Mouse (Mus musculus) embryonic facial prominence, embryonic 14.5 days (tissue): Measurements from ENCODE around the gene Smim26. TPM values are rescaled to one million over a fixed set of nuclear protein-coding genes. Genes with fewer than 3 reads are reported as not detected.

Source experiments
- ATAC-seq: fragments of 200-750 bp; cut with Nextera tagmentation; 2 replicates; pipeline ENCODE4 v1.8.0; 2017; ENCODE audit warnings: low read depth, moderate number of reproducible peaks, moderate TSS enrichment
- DNase-seq: peaks from one replicate; pipeline ENCODE4 v3.0.0-alpha.2; 2015; ENCODE audit warnings: low spot score
- H3K27ac ChIP-seq: fragments of 300-500 bp; sonication (generic); replicated peaks from 2 replicates; pipeline ENCODE4 v1.5.1; 2014; ENCODE audit warnings: low read depth, mild to moderate bottlenecking, low read length, moderate library complexity
- H3K27me3 ChIP-seq: fragments of 300-500 bp; sonication (generic); replicated peaks from 2 replicates; pipeline ENCODE4 v1.6.1; 2014; ENCODE audit warnings: low read length; ENCODE audit not compliant: control insufficient read depth, insufficient read depth
- H3K36me3 ChIP-seq: fragments of 300-500 bp; sonication (generic); 2 replicates; pipeline ENCODE4 v1.6.1; 2014; ENCODE audit warnings: low read length, mixed read lengths; ENCODE audit not compliant: control insufficient read depth, insufficient read depth
- H3K4me1 ChIP-seq: fragments of 300-500 bp; sonication (generic); 2 replicates; pipeline ENCODE4 v1.6.1; 2014; ENCODE audit warnings: antibody characterized with exemption, low read length; ENCODE audit not compliant: control insufficient read depth, insufficient read depth
- H3K4me2 ChIP-seq: fragments of 300-500 bp; sonication (generic); 2 replicates; pipeline ENCODE4 v1.6.1; 2014; ENCODE audit warnings: low read depth, mild to moderate bottlenecking, low read length, moderate library complexity, mixed read lengths
- H3K4me3 ChIP-seq: fragments of 300-500 bp; sonication (generic); 2 replicates; pipeline ENCODE4 v1.5.1; 2014; ENCODE audit warnings: low read depth, mild to moderate bottlenecking, low read length
- H3K9ac ChIP-seq: fragments of 300-500 bp; sonication (generic); 2 replicates; pipeline ENCODE4 v1.6.1; 2014; ENCODE audit warnings: low read depth, mild to moderate bottlenecking, low read length, moderate library complexity, mixed read lengths
- H3K9me3 ChIP-seq: fragments of 300-500 bp; sonication (generic); 2 replicates; pipeline ENCODE4 v1.6.1; 2016; ENCODE audit warnings: low read length; ENCODE audit not compliant: control insufficient read depth
- WGBS: fragments of 180-500 bp; shearing (Covaris S2); extraction: QIAGEN DNeasy Blood & Tissue Kit; methylation state at CpG from one replicate; pipeline ENCODE4 v1.1.7; 2014; 5-methylcytosine and 5-hydroxymethylcytosine counted together
- microRNA-seq: library from miRNA; unstranded; fragments of <30 nt; microRNA quantifications from one replicate; pipeline ENCODE4, GENCODE M21; 2016; ENCODE audit warnings: borderline number of aligned reads
- polyA plus RNA-seq: library from polyadenylated mRNA; unstranded; fragments of >200 nt; fragmentation: Nextera tagmentation; extraction: Ambion mirVana; gene quantifications from 2 replicates; pipeline ENCODE4 v1.2.1, GENCODE M21; 2014

Smim26 gene
- polyA plus RNA-seq, 1 experiment from 2014 or later: 44.4 TPM

GRCm38 (mm10) chr2:144640101-144640500 lies 46.2 kb downstream of the Smim26 start:
- DNase-seq (peak; percentile 32), ATAC-seq (no peak)
- H3K36me3 ChIP-seq: no peaks in the 10 kb centered on the region
- H3K4me2 ChIP-seq: no peak overlapping the region
- H3K9ac ChIP-seq: no peak overlapping the region
- H3K4me3 ChIP-seq: no peak overlapping the region
- H3K4me1 ChIP-seq: peaks cover 4% of the 10 kb centered on the region; the same call in 1 of the 2 replicates
- H3K27me3 ChIP-seq: no peaks in the 10 kb centered on the region
- no peaks in the 10 kb centered on the region for H3K9me3 ChIP-seq
- no peak overlapping the region for H3K27ac ChIP-seq
- WGBS: 75% methylated on average over 7 of the region's 7 CpGs

DNA sequence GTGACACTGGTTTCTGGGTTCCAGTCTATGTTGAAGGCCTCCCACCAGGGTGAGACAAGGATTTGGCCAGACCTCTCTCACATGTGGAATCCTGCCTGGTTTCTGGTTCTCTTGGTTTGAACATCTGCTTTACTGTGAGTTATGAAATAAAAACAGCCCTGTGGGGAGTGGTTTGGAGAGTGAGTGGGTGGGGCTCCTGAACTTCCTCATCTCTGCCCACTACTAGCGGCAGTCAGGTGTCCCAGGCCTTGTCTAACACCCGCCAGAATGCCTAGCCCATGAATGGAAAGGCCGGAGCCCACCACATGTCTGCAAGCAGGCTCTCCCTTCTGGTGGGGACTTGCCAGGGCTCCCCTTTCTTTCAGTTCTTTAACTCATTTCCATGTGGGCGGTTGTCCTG lies 48.1 kb downstream of the Smim26 start:
- Histone ChIP-seq H3K9me3 (no peaks in the 10 kb centered on the region), H3K27me3 (no peaks in the 10 kb centered on the region), H3K36me3 (no peaks in the 10 kb centered on the region), H3K4me2 (no peak overlapping the region), H3K9ac (no peak overlapping the region), H3K4me3 (no peak overlapping the region), H3K4me1 (peaks cover 15% of the 10 kb centered on the region), H3K27ac (no peak overlapping the region)
- 78% methylated on average over 4 of the region's 4 CpGs for WGBS
- DNase-seq: no peak
- ATAC-seq: no peak

Small RNA genes within 50 kb of the gene (microRNA-seq; reads per million reads assigned to microRNA genes)
- not detected for gene Gm24823

Other genes starting within 250 kb of the Smim26 start
- 35.0 and 38.1 TPM in 2 replicates for gene Kat14, start 225.1 kb upstream of the Smim26 start, polyA plus RNA-seq
- gene Pet117, start 225.1 kb upstream of the Smim26 start, polyA plus RNA-seq: 0.52 and 1.3 TPM in 2 replicates
- gene Dzank1, start 66.6 kb upstream of the Smim26 start, polyA plus RNA-seq: 1.5 and 2.6 TPM in 2 replicates
- gene Polr3f, start 66.3 kb upstream of the Smim26 start, polyA plus RNA-seq: 20.7 and 24.0 TPM in 2 replicates
- 59.7 and 65.8 TPM in 2 replicates for gene Rbbp9, start 43.2 kb upstream of the Smim26 start, polyA plus RNA-seq
- gene Sec23b, start 37.8 kb upstream of the Smim26 start, polyA plus RNA-seq: 78.8 and 82.8 TPM in 2 replicates
- 33.3 and 37.2 TPM in 2 replicates for gene Dtd1, start 5.8 kb downstream of the Smim26 start, polyA plus RNA-seq
- not detected in 2 replicates for gene Scp2d1, start 229.6 kb downstream of the Smim26 start, polyA plus RNA-seq